Mouse (Mus musculus): ENCODE data around the gene Ttc7b. TPM values are rescaled to one million over a fixed set of nuclear protein-coding genes. Genes with fewer than 3 reads are reported as not detected.

Ttc7b gene
- polyA plus RNA-seq, 1 experiment from 2014 or later: 16.1 TPM

DNA sequence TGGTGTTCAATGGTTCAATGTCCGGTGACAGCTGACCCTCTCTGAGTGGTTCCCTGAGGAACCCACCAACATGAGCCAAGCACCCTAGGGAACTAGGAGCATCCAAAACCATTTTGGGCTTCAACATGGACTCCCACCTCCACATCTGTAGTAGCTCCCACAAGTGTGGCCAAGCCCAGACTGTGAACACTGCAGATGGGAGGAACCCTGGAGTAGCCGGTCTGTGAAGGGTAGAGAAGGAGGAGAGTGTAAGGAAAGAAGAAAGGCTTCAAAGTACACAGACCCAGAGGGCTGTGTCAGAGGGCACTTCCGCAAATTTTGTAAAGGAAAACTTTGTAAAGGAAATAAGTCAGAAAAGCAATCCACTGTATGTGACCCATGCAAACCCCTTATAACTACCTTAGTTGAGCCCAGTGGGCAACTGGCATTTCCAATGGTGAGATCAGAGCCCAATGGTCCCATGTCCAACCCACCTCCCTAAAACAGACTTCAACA lies 75.9 kb downstream of the Ttc7b start:
- ATAC-seq (ENCODE audit: insufficient read depth, low FRiP score, low TSS enrichment): no peak
- no peak for DNase-seq (ENCODE audit: low spot score)
- no peaks in the 10 kb centered on the region for H3K9me3 ChIP-seq (ENCODE audit: control insufficient read depth, low read length)
- no peaks in the 10 kb centered on the region for H3K27me3 ChIP-seq (ENCODE audit: control insufficient read depth, insufficient read depth, low read length)
- no peak overlapping the region for H3K9ac ChIP-seq (ENCODE audit: low read length)
- H3K4me1 ChIP-seq (ENCODE audit: control insufficient read depth, insufficient read depth, low read length): no peaks in the 10 kb centered on the region
- H3K4me2 ChIP-seq (ENCODE audit: low read depth): no peak overlapping the region
- H3K4me3 ChIP-seq (ENCODE audit: low read depth, low read length): no peak overlapping the region
- no peak overlapping the region for H3K27ac ChIP-seq (ENCODE audit: low read depth, low read length)
- H3K36me3 ChIP-seq (ENCODE audit: control insufficient read depth, insufficient read depth, low read length): no peaks in the 10 kb centered on the region; the same call in 1 of the 2 replicates
- WGBS: 83% methylated on average over 3 of the region's 3 CpGs

DNA sequence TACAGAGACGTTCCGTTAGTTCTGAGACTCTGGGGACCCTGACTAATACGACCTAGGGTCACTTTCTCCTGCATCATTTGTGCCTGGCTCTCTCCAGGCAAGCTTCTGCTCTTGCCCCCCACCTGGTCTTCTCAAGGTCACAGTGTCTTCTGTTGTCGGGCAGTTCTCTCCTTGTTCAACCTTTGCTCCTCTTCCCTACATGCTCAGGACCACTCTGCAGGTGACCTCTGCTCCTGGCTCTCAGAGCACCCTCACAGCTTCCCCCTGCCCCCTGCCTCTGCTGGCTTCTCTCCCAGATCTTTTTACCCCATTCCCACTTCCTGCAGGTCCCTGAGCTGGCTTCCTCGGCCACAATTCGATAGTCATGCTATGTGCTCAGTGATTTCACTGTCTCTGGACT lies 77.2 kb downstream of the Ttc7b start:
- H3K4me2 ChIP-seq (ENCODE audit: low read depth): no peak overlapping the region
- no peak overlapping the region for H3K27ac ChIP-seq (ENCODE audit: low read depth, low read length)
- no peak overlapping the region for H3K9ac ChIP-seq (ENCODE audit: low read length)
- H3K9me3 ChIP-seq (ENCODE audit: control insufficient read depth, low read length): no peaks in the 10 kb centered on the region
- no peak for DNase-seq (ENCODE audit: low spot score)
- no peaks in the 10 kb centered on the region for H3K4me1 ChIP-seq (ENCODE audit: control insufficient read depth, insufficient read depth, low read length)
- no peak overlapping the region for H3K4me3 ChIP-seq (ENCODE audit: low read depth, low read length)
- WGBS: 81% methylated on average over 6 of the region's 6 CpGs
- H3K27me3 ChIP-seq (ENCODE audit: control insufficient read depth, insufficient read depth, low read length): no peaks in the 10 kb centered on the region
- ATAC-seq (ENCODE audit: insufficient read depth, low FRiP score, low TSS enrichment): no peak
- H3K36me3 ChIP-seq (ENCODE audit: control insufficient read depth, insufficient read depth, low read length): no peaks in the 10 kb centered on the region; the same call in 1 of the 2 replicates

DNA sequence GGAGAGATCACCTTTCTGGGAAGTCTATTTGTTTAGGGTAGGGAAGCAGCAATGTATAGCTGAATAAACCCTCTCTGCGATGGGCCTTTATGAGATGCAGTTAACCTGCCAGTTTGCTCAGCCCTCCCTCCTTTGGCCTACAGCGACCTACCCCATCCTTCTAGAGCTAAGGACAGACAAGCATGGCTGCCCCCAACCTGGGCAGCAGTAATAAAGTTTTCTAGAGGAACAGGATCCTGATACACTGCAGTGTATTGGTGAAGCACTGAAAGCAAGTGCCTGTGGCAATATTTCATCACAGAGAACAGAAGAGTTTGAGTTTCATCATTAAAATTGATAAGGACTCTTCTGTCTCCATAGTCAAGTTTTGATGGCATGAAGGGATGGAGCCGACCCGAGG lies 79.0 kb downstream of the Ttc7b start:
- Histone ChIP-seq H3K9me3 (ENCODE audit: control insufficient read depth, low read length) (no peaks in the 10 kb centered on the region), H3K4me3 (ENCODE audit: low read depth, low read length) (no peak overlapping the region), H3K36me3 (ENCODE audit: control insufficient read depth, insufficient read depth, low read length) (no peaks in the 10 kb centered on the region; the same call in 1 of the 2 replicates), H3K4me1 (ENCODE audit: control insufficient read depth, insufficient read depth, low read length) (no peaks in the 10 kb centered on the region), H3K4me2 (ENCODE audit: low read depth) (no peak overlapping the region), H3K9ac (ENCODE audit: low read length) (no peak overlapping the region), H3K27ac (ENCODE audit: low read depth, low read length) (no peak overlapping the region), H3K27me3 (ENCODE audit: control insufficient read depth, insufficient read depth, low read length) (no peaks in the 10 kb centered on the region)
- 91% methylated on average over 4 of the region's 4 CpGs for WGBS
- ATAC-seq (ENCODE audit: insufficient read depth, low FRiP score, low TSS enrichment) (no peak), DNase-seq (ENCODE audit: low spot score) (no peak)

DNA sequence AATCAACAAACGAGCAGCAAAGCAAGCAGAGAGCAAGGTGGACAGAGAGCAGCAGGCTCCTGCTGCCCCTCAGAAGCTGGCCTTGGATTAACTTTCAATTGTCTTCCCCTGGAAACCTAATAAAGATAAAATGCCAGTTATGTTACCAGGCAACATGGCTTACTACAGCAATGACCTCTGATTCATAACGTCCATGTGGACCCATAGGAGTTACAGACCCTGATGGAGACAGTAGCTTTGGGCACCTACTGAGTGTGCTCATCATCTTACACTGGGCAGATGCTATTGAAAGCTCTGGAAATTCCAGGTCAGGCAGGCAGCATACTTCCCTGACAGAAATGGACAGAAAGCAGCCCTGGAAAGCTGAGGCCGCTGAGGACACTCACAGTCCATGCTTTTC lies 80.7 kb downstream of the Ttc7b start:
- H3K9ac ChIP-seq (ENCODE audit: low read length): no peak overlapping the region
- H3K27me3 ChIP-seq (ENCODE audit: control insufficient read depth, insufficient read depth, low read length): no peaks in the 10 kb centered on the region
- no peaks in the 10 kb centered on the region; the same call in 1 of the 2 replicates for H3K36me3 ChIP-seq (ENCODE audit: control insufficient read depth, insufficient read depth, low read length)
- ATAC-seq (ENCODE audit: insufficient read depth, low FRiP score, low TSS enrichment) (no peak), DNase-seq (ENCODE audit: low spot score) (no peak)
- H3K4me2 ChIP-seq (ENCODE audit: low read depth): no peak overlapping the region
- H3K4me1 ChIP-seq (ENCODE audit: control insufficient read depth, insufficient read depth, low read length): no peaks in the 10 kb centered on the region
- H3K27ac ChIP-seq (ENCODE audit: low read depth, low read length): no peak overlapping the region
- 82% methylated on average over 3 of the region's 3 CpGs for WGBS
- H3K4me3 ChIP-seq (ENCODE audit: low read depth, low read length): no peak overlapping the region
- no peaks in the 10 kb centered on the region for H3K9me3 ChIP-seq (ENCODE audit: control insufficient read depth, low read length)

DNA sequence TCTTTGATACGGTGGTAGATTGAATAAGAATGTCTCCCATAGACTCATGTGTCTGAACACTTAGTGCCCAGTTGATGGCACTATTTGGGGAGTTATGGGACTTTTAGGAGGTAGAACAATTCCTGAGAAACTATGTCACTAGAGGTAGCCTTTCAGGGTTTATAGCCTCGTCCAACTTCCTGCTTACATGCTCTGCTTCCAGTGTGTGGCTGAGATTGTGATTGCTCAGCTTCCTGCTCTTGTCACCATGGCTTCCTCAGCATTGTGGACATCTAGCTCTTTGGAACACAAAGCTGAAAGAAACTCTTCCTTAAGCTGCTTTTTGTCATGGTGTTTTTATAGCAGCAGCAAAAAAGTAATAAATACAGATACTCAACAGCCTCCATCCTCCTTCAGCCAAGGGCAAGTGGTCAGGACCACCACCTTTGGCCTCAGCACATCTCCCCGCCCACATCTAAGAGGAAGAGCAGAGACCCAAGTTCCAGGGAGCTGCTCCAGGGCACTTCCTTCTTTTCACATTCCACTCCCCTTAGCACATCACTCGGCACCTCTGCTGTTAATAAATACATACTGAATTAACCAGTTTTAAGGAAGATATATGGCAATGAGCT lies 81.4 kb downstream of the Ttc7b start:
- no peak for DNase-seq (ENCODE audit: low spot score)

DNA sequence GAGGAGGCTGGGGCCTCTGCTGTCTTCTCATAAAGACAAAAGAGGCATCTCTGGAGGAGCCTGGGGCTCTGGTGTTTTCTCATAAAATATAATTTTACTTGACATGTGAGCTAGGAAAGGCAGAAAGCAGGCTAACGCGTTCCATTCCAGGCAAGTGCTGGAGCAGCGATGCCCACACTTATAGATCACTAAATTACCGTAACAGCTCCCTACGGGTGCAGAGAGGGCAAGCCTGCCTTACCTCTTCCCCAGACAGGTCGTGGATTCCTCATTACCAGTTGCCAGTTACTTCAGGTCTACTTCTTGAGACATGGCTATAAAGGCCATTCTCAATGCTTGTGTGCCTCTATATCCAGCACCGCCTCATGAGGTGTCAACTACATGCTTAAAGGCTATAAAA lies 82.1 kb downstream of the Ttc7b start:
- Histone ChIP-seq H3K4me3 (ENCODE audit: low read depth, low read length) (no peak overlapping the region), H3K4me1 (ENCODE audit: control insufficient read depth, insufficient read depth, low read length) (no peaks in the 10 kb centered on the region), H3K9me3 (ENCODE audit: control insufficient read depth, low read length) (no peaks in the 10 kb centered on the region), H3K4me2 (ENCODE audit: low read depth) (no peak overlapping the region), H3K27me3 (ENCODE audit: control insufficient read depth, insufficient read depth, low read length) (no peaks in the 10 kb centered on the region), H3K36me3 (ENCODE audit: control insufficient read depth, insufficient read depth, low read length) (no peaks in the 10 kb centered on the region), H3K9ac (ENCODE audit: low read length) (no peak overlapping the region), H3K27ac (ENCODE audit: low read depth, low read length) (no peak overlapping the region)
- WGBS: 75% methylated on average over 7 of the region's 7 CpGs
- DNase-seq (ENCODE audit: low spot score): no peak
- no peak for ATAC-seq (ENCODE audit: insufficient read depth, low FRiP score, low TSS enrichment)

More for the DNA sequence above, 81.4 kb downstream of the Ttc7b start:
- Histone ChIP-seq H3K4me3 (ENCODE audit: low read depth, low read length) (no peak overlapping the region), H3K4me1 (ENCODE audit: control insufficient read depth, insufficient read depth, low read length) (no peaks in the 10 kb centered on the region), H3K9me3 (ENCODE audit: control insufficient read depth, low read length) (no peaks in the 10 kb centered on the region), H3K4me2 (ENCODE audit: low read depth) (no peak overlapping the region), H3K36me3 (ENCODE audit: control insufficient read depth, insufficient read depth, low read length) (no peaks in the 10 kb centered on the region), H3K27me3 (ENCODE audit: control insufficient read depth, insufficient read depth, low read length) (no peaks in the 10 kb centered on the region), H3K27ac (ENCODE audit: low read depth, low read length) (no peak overlapping the region), H3K9ac (ENCODE audit: low read length) (no peak overlapping the region)
- 87% methylated on average over 4 of the region's 4 CpGs for WGBS
- no peak for ATAC-seq (ENCODE audit: insufficient read depth, low FRiP score, low TSS enrichment)

DNA sequence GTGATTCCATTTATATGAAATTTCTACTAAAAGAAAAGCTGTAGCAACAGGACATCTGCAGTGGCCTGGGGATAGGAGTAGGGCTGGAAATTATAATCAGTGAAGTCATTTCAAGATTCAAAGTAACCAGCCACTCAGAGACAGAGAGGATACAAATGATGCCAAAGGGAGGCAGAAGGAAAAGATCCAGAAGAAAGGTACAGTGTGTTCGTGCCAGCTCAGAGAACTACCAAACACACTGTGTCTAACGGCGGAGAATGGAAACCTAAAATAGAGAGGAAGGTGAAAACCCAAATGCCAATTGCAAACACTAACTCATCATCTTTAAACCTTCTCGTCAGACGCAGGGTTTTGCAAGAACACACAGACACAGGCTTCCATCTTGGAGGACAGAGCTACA lies 82.8 kb downstream of the Ttc7b start:
- no peak overlapping the region for H3K27ac ChIP-seq (ENCODE audit: low read depth, low read length)
- DNase-seq (ENCODE audit: low spot score) (no peak), ATAC-seq (ENCODE audit: insufficient read depth, low FRiP score, low TSS enrichment) (no peak)
- no peaks in the 10 kb centered on the region for H3K4me1 ChIP-seq (ENCODE audit: control insufficient read depth, insufficient read depth, low read length)
- no peak overlapping the region for H3K4me3 ChIP-seq (ENCODE audit: low read depth, low read length)
- 92% methylated on average over 5 of the region's 5 CpGs for WGBS
- no peak overlapping the region for H3K4me2 ChIP-seq (ENCODE audit: low read depth)
- no peaks in the 10 kb centered on the region for H3K9me3 ChIP-seq (ENCODE audit: control insufficient read depth, low read length)
- H3K36me3 ChIP-seq (ENCODE audit: control insufficient read depth, insufficient read depth, low read length): no peaks in the 10 kb centered on the region
- no peaks in the 10 kb centered on the region for H3K27me3 ChIP-seq (ENCODE audit: control insufficient read depth, insufficient read depth, low read length)
- no peak overlapping the region for H3K9ac ChIP-seq (ENCODE audit: low read length)

DNA sequence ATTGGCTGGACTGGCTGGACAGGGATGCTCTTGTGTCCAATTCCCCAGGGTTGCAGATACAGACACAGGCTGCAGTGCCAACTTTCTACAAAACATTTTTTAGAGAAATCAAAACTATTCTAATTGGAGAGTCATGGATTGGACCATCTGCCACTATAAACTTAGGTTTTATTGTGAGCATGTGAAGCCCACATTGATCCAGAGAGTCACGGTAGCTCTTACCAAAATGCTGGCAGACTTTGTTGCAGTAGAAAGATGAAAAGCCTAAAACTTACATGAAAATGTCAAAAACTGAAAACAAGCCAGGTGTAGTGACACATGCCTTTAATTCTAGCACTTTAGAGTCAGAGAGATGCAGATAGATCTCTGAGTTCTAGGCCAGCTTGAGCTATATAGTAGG lies 84.9 kb downstream of the Ttc7b start:
- no peak overlapping the region for H3K27ac ChIP-seq (ENCODE audit: low read depth, low read length)
- no peaks in the 10 kb centered on the region for H3K27me3 ChIP-seq (ENCODE audit: control insufficient read depth, insufficient read depth, low read length)
- no peaks in the 10 kb centered on the region for H3K9me3 ChIP-seq (ENCODE audit: control insufficient read depth, low read length)
- no peak overlapping the region for H3K4me3 ChIP-seq (ENCODE audit: low read depth, low read length)
- ATAC-seq (ENCODE audit: insufficient read depth, low FRiP score, low TSS enrichment): no peak
- no peak for DNase-seq (ENCODE audit: low spot score)
- no peaks in the 10 kb centered on the region for H3K36me3 ChIP-seq (ENCODE audit: control insufficient read depth, insufficient read depth, low read length)
- no peak overlapping the region for H3K4me2 ChIP-seq (ENCODE audit: low read depth)
- no peak overlapping the region for H3K9ac ChIP-seq (ENCODE audit: low read length)
- H3K4me1 ChIP-seq (ENCODE audit: control insufficient read depth, insufficient read depth, low read length): no peaks in the 10 kb centered on the region
- 88% methylated on average over 1 of the region's 1 CpGs for WGBS

DNA sequence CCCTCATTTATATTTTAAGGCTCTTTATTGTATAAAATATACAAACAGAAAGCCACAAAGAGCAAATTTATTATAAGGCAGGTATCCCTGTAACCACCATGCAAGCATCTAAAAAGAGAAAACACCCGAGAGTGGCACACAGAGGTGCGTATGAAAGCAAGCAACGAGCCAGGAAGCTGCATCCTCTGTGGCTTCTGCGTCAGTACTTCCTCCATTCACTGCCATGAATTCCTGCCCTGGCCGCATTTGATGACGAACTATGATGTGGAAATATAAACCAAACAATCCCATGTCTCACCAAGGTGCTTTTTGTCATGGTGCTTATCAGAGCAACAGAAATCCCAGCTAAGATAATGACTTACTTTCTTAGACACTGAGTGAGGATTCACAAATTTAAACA lies 88.8 kb downstream of the Ttc7b start:
- Histone ChIP-seq H3K27ac (ENCODE audit: low read depth, low read length) (no peak overlapping the region), H3K36me3 (ENCODE audit: control insufficient read depth, insufficient read depth, low read length) (no peaks in the 10 kb centered on the region), H3K9me3 (ENCODE audit: control insufficient read depth, low read length) (no peaks in the 10 kb centered on the region), H3K27me3 (ENCODE audit: control insufficient read depth, insufficient read depth, low read length) (no peaks in the 10 kb centered on the region), H3K4me1 (ENCODE audit: control insufficient read depth, insufficient read depth, low read length) (no peaks in the 10 kb centered on the region), H3K9ac (ENCODE audit: low read length) (no peak overlapping the region), H3K4me3 (ENCODE audit: low read depth, low read length) (no peak overlapping the region), H3K4me2 (ENCODE audit: low read depth) (no peak overlapping the region)
- ATAC-seq (ENCODE audit: insufficient read depth, low FRiP score, low TSS enrichment): no peak
- DNase-seq (ENCODE audit: low spot score): no peak
- WGBS: 89% methylated on average over 6 of the region's 6 CpGs
